Mouse (Mus musculus) macrophage (primary cell): ENCODE data around the gene Spry1. TPM values are rescaled to one million over a fixed set of nuclear protein-coding genes. Genes with fewer than 3 reads are reported as not detected.

ENCODE experiments used
- H3K27ac ChIP-seq: fragments of 350-480 bp; formaldehyde crosslinking; 2 replicates; pipeline ENCODE4 v1.9.0; 2021
- H3K36me3 ChIP-seq: fragments of 350-480 bp; formaldehyde crosslinking; 2 replicates; pipeline ENCODE4 v1.9.0; 2021; ENCODE audit errors: inconsistent target
- H3K4me3 ChIP-seq: fragments of 350-480 bp; formaldehyde crosslinking; 2 replicates; pipeline ENCODE4 v1.9.0; 2021; ENCODE audit errors: inconsistent target
- H3K79me2 ChIP-seq: fragments of 350-480 bp; formaldehyde crosslinking; 2 replicates; pipeline ENCODE4 v1.9.0; 2021; ENCODE audit errors: inconsistent target
- WGBS: methylation state at CpG from one replicate; pipeline ENCODE4 v1.1.7; 2026; ENCODE audit warnings: inconsistent platforms; ENCODE audit not compliant: missing documents; 5-methylcytosine and 5-hydroxymethylcytosine counted together
- polyA plus RNA-seq: library from polyadenylated mRNA; stranded (reverse); fragments of 250-400 nt; gene quantifications from 3 replicates; pipeline ENCODE4 v1.2.4, GENCODE M21; 2018; ENCODE audit warnings: inconsistent platforms

Gene Spry1
- polyA plus RNA-seq, 1 experiment from 2014 or later, result 0.07 TPM

- Histone ChIP-seq H3K79me2 (no peaks in the 10 kb centered on the region), H3K4me3 (peak overlapping the region; percentile 6; the same call in 1 of the 2 replicates), H3K27ac (no peak overlapping the region), H3K36me3 (no peaks in the 10 kb centered on the region)
- 32% methylated on average over 21 of the region's 21 CpGs for WGBS
Observed at GRCm38 (mm10) chr3:37616586-37617547, 22.9 kb upstream of the Spry1 start.

GRCm38 (mm10) chr3:37632246-37632645, 7.5 kb upstream of the Spry1 start:
- Histone ChIP-seq H3K27ac (no peak overlapping the region), H3K4me3 (no peak overlapping the region), H3K36me3 (no peaks in the 10 kb centered on the region), H3K79me2 (no peaks in the 10 kb centered on the region)
- 94% methylated on average over 6 of the region's 6 CpGs for WGBS

GRCm38 (mm10) chr3:37632751-37633150, 7.0 kb upstream of the Spry1 start:
- WGBS, result 92% methylated on average over 3 of the region's 3 CpGs
- Histone ChIP-seq H3K4me3 (no peak overlapping the region), H3K79me2 (no peaks in the 10 kb centered on the region), H3K27ac (no peak overlapping the region), H3K36me3 (no peaks in the 10 kb centered on the region)

- Histone ChIP-seq H3K27ac (no peak overlapping the region), H3K36me3 (no peaks in the 10 kb centered on the region), H3K79me2 (no peaks in the 10 kb centered on the region), H3K4me3 (no peak overlapping the region)
- WGBS, result 24% methylated on average over 4 of the region's 4 CpGs
Observed at GRCm38 (mm10) chr3:37634648-37635047, 5.1 kb upstream of the Spry1 start.

GRCm38 (mm10) chr3:37636921-37637320, 2.8 kb upstream of the Spry1 start:
- Histone ChIP-seq H3K36me3 (no peaks in the 10 kb centered on the region), H3K79me2 (no peaks in the 10 kb centered on the region), H3K27ac (no peak overlapping the region), H3K4me3 (no peak overlapping the region)
- 94% methylated on average over 4 of the region's 4 CpGs for WGBS

GRCm38 (mm10) chr3:37640162-37640721, 495 bp downstream of the Spry1 start:
- under 1% methylated on average over 82 of the region's 86 CpGs for WGBS
- Histone ChIP-seq H3K4me3 (peak overlapping the region; percentile 7; the same call in 1 of the 2 replicates), H3K36me3 (no peaks in the 10 kb centered on the region), H3K79me2 (no peaks in the 10 kb centered on the region), H3K27ac (no peak overlapping the region)

- 2% methylated on average over 47 of the region's 47 CpGs for WGBS
- H3K36me3 ChIP-seq, result no peaks in the 10 kb centered on the region
- H3K27ac ChIP-seq, result no peak overlapping the region
- H3K79me2 ChIP-seq, result no peaks in the 10 kb centered on the region
- H3K4me3 ChIP-seq, result no peak overlapping the region
Observed at GRCm38 (mm10) chr3:37640810-37641209, 1.1 kb downstream of the Spry1 start.

GRCm38 (mm10) chr3:37641796-37642680, 2.3 kb downstream of the Spry1 start:
- no peaks in the 10 kb centered on the region for H3K36me3 ChIP-seq

GRCm38 (mm10) chr3:37642681-37643214, 3.0 kb downstream of the Spry1 start:
- Histone ChIP-seq H3K27ac (no peak overlapping the region), H3K4me3 (no peak overlapping the region), H3K36me3 (no peaks in the 10 kb centered on the region), H3K79me2 (no peaks in the 10 kb centered on the region)
- 96% methylated on average over 20 of the region's 21 CpGs for WGBS

More at GRCm38 (mm10) chr3:37641796-37642680, 2.3 kb downstream of the Spry1 start:
- Histone ChIP-seq H3K4me3 (no peak overlapping the region), H3K27ac (no peak overlapping the region), H3K79me2 (no peaks in the 10 kb centered on the region)
- 59% methylated on average over 20 of the region's 20 CpGs for WGBS

- no peak overlapping the region for H3K4me3 ChIP-seq
- WGBS, result 95% methylated on average over 13 of the region's 13 CpGs
- no peaks in the 10 kb centered on the region for H3K79me2 ChIP-seq
- no peak overlapping the region for H3K27ac ChIP-seq
- no peaks in the 10 kb centered on the region for H3K36me3 ChIP-seq
Observed at GRCm38 (mm10) chr3:37643411-37643810, 3.7 kb downstream of the Spry1 start.

- Histone ChIP-seq H3K79me2 (no peaks in the 10 kb centered on the region), H3K27ac (no peak overlapping the region), H3K4me3 (no peak overlapping the region), H3K36me3 (no peaks in the 10 kb centered on the region)
- WGBS, result 95% methylated on average over 8 of the region's 8 CpGs
Observed at GRCm38 (mm10) chr3:37643903-37644302, 4.2 kb downstream of the Spry1 start.

GRCm38 (mm10) chr3:37645061-37645460, 5.3 kb downstream of the Spry1 start:
- H3K79me2 ChIP-seq, result no peaks in the 10 kb centered on the region
- WGBS, result 29% methylated on average over 4 of the region's 6 CpGs
- no peaks in the 10 kb centered on the region for H3K36me3 ChIP-seq
- no peak overlapping the region for H3K4me3 ChIP-seq
- H3K27ac ChIP-seq, result no peak overlapping the region

GRCm38 (mm10) chr3:37646221-37646620, 6.5 kb downstream of the Spry1 start:
- Histone ChIP-seq H3K36me3 (no peaks in the 10 kb centered on the region), H3K4me3 (no peak overlapping the region), H3K27ac (no peak overlapping the region), H3K79me2 (no peaks in the 10 kb centered on the region)
- WGBS, result 95% methylated on average over 9 of the region's 9 CpGs

- H3K79me2 ChIP-seq, result no peaks in the 10 kb centered on the region
- no peak overlapping the region for H3K27ac ChIP-seq
- no peak overlapping the region for H3K4me3 ChIP-seq
- H3K36me3 ChIP-seq, result no peaks in the 10 kb centered on the region
- WGBS, result 94% methylated on average over 10 of the region's 10 CpGs
Observed at GRCm38 (mm10) chr3:37647225-37647624, 7.5 kb downstream of the Spry1 start.
